Mouse (Mus musculus) cerebellum, adult 9-11 months (tissue): ENCODE results near the gene Zfpl1.

Source experiments
- DNase-seq: peaks from one replicate; pipeline ENCODE4 v3.0.0; 2022

Gene Zfpl1

GRCm38 (mm10) chr19:6097847-6098246, 13.1 kb upstream of the Zfpl1 start:
- no peak for DNase-seq

GRCm38 (mm10) chr19:6094119-6094518, 9.4 kb upstream of the Zfpl1 start, which contains the start of gene AC131692.1:
AC131692.1 (plus strand) TSS chr19:6094419.
- no peak for DNase-seq

GRCm38 (mm10) chr19:6088841-6089240, 4.1 kb upstream of the Zfpl1 start:
- DNase-seq, result no peak

- DNase-seq, result no peak
Observed at GRCm38 (mm10) chr19:6085417-6085879, 692 bp upstream of the Zfpl1 start.

- no peak for DNase-seq
Observed at GRCm38 (mm10) chr19:6082156-6082555, 2.6 kb downstream of the Zfpl1 start, which contains the start of gene Gm28374. Gm28374 (minus strand) TSS chr19:6082256.

GRCm38 (mm10) chr19:6079983-6080480, 4.7 kb downstream of the Zfpl1 start, which contains the start of gene Tmem262:
Tmem262 (plus strand) TSS chr19:6080033.
- DNase-seq, result peak; percentile 19

GRCm38 (mm10) chr19:6076564-6077393, 8.0 kb downstream of the Zfpl1 start, which contains the start of gene Vps51:
Vps51 (minus strand) TSS chr19:6077231.
- DNase-seq, result peak; percentile 88

GRCm38 (mm10) chr19:6073889-6074288, 10.9 kb downstream of the Zfpl1 start:
- no peak for DNase-seq

GRCm38 (mm10) chr19:6071261-6071660, 13.5 kb downstream of the Zfpl1 start:
- DNase-seq, result no peak

- peak; percentile 37 for DNase-seq
Observed at GRCm38 (mm10) chr19:6070571-6071250, 14.0 kb downstream of the Zfpl1 start.

- DNase-seq, result peak; percentile 23
Observed at GRCm38 (mm10) chr19:6069851-6070250, 14.9 kb downstream of the Zfpl1 start.

GRCm38 (mm10) chr19:6068951-6069350, 15.8 kb downstream of the Zfpl1 start:
- DNase-seq, result no peak

GRCm38 (mm10) chr19:6067724-6068415, 16.9 kb downstream of the Zfpl1 start, which contains the start of gene Tm7sf2:
Tm7sf2 (minus strand) TSS chr19:6068373.
- DNase-seq, result peak; percentile 87

- DNase-seq, result peak; percentile 91
Observed at GRCm38 (mm10) chr19:6067011-6067723, 17.6 kb downstream of the Zfpl1 start.

- DNase-seq, result no peak
Observed at GRCm38 (mm10) chr19:6066571-6066970, 18.2 kb downstream of the Zfpl1 start.

- no peak for DNase-seq
Observed at GRCm38 (mm10) chr19:6063081-6063480, 21.7 kb downstream of the Zfpl1 start.

GRCm38 (mm10) chr19:6062418-6062817, 22.3 kb downstream of the Zfpl1 start:
- no peak for DNase-seq

- no peak for DNase-seq
Observed at GRCm38 (mm10) chr19:6061641-6062302, 23.0 kb downstream of the Zfpl1 start.

GRCm38 (mm10) chr19:6061021-6061533, 23.7 kb downstream of the Zfpl1 start, which contains the start of gene Znhit2:
Znhit2 (plus strand) TSS chr19:6061192.
- DNase-seq, result peak; percentile 89

GRCm38 (mm10) chr19:6058966-6059365, 25.8 kb downstream of the Zfpl1 start:
- peak; percentile 37 for DNase-seq

GRCm38 (mm10) chr19:6058513-6058912, 26.2 kb downstream of the Zfpl1 start:
- DNase-seq, result no peak
